Mouse (Mus musculus): Measurements from ENCODE around the gene Zfp672. TPM values are rescaled to one million over a fixed set of nuclear protein-coding genes. Genes with fewer than 3 reads are reported as not detected.
"Not testable (repeated sequence)": the region's sequence is repeated elsewhere in the genome, so short reads cannot be mapped to it uniquely, and the experiment has no call there.

Gene Zfp672
- total RNA-seq, 2 experiments from 2014 or later: 14.7 to 28.8 TPM

DNA sequence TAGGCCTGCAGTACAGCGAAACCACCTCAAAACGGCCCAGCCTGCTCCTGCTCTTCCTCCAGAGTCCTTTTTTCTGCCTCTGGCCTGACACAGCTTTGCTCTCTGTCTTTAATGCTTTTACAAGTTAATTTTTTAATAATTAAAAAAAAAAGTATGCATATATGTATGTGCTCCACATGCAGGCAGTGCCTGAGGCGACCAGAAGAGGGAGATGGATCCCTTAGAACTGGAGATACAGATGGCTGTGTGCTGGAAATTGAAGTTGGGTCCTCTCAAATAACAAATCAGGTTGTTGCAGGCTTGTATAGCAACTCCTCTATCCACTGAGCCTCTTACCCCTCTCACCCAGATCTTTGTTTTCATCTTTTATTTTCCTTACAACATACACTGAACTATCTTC, 3.4 kb downstream of the Zfp672 start:
- no peak for ATAC-seq (ENCODE audit: poor library complexity, severe bottlenecking)

DNA sequence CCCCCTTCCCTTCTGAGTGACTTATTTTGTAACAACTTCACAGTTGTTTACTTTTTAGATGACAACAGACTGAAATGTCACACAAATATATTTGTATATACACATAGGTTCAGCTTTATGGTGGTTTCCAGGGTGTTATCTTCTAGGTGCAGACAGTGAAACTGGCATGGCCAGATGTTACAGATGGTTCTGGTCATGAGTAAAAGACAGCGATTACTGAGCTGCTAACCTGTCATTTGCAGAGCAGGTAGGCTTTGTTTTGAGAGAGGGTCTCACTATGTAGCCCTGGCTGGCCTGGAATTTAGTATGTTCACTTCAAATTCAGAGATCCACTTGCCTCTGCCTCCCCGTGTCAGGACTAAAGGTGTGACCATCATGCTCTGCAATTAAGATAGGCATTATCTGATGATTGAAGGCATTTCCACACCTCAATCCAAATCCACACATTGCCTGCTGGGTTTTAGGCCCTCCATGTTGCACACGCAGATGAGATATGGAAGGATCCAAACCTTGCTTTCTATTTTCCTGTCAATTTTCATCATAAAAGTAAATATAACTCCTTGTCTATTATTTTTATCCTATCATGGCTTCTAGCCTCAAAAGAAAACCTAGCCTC, 5.4 kb downstream of the Zfp672 start:
- no peak for ATAC-seq (ENCODE audit: poor library complexity, severe bottlenecking)

DNA sequence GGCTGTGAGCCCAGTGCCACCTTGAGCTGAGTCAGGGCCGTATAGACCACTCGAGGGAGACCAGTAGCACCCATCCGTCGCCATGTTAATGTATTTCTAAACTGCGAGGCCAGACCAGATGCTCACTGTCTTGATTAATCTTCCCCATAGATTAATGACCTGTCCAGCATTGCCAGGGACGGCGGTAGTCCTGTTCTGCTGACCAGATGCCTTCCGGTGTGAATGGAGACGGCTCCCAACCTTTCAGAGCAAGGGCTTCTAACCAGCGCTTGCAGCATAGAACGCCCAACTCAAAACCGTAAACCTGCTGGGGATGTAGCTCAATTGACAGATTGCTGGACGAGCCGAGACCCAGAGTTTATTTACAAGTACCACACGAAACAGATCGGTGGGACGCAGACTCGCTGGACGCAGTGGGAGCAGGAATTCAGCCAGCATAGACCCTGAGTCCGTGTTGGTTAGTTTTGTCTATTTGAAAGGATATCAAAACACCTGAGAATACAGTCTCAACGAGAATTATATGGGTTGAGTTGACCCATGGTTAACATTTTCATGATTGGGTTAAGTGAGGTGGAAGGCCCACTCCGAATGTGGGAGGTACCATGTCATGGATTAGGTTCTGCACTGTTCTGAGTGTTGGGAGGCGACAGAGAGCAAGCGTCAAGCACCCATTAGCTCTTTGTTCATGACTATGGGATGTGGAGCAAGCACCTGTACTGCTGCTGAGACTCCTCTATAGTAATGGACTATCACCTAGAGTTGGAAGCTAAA, 6.4 kb downstream of the Zfp672 start:
- ATAC-seq (ENCODE audit: poor library complexity, severe bottlenecking): no peak

DNA sequence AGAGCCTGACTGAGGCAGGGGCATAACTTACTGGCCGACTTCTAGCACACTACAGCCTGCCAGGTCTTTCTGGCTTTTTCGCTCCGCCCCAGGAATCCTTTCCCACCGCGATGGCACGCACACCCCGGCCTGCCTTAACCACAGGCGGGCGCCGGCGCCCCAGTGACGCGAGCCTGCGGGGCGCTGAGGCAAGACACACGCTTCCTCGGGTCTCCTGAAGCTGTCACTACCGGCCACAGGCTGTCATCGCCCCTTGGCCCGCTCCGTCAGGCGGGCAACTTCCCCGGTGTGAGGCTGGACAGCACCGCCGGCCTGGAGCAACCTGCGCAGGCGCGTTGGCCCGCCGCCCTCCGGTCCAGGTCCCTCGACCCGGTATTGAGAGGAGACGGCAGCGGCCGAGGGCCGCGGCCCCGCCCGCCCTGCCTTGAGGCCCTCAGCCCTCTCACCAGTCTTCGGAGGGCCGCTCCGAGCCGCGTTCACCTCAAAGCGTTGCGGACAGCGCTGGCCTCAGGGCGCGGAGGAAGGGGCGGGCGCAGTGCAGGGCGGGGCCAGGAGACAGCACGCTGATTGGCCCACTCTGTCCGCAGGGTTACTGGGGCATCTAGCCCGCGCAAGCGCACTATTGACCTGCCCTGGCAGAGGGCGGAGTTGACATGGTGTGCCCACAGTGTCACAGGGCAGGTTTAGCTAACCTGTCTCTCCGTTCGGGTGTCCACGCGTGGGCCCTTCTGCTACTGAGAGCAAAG, 7.1 kb downstream of the Zfp672 start:
- ATAC-seq (ENCODE audit: poor library complexity, severe bottlenecking): peak; percentile 92

DNA sequence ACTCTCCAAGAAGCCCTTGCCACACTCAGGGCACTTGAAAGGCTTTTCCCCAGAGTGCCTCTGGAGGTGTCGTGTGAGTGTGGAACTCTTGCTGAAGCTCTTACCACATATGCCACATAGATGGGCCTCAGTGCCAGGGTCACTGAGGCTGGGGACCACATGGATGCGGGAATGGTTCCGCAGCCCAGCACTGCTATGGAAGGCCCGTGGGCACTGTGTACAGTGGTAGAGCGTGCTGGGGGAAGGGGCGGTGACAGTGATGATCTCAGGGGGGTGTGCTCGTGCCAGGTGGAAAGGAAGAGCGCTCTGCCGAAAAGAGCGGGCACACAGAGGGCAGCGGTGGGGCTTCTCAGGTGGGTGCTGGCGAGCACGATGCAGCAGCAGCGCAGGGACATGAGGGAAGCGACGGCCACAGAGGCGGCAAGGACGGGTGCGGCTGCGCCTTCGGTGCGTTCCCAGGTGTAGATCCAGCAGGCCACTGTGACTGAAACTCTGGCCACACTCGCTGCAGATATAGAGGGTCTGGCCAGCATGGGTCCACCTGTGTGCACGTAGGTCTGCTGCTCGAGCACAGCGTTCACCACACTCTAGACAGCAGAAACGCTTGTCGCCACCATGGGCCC, 13.3 kb downstream of the Zfp672 start:
- ATAC-seq (ENCODE audit: poor library complexity, severe bottlenecking): no peak

DNA sequence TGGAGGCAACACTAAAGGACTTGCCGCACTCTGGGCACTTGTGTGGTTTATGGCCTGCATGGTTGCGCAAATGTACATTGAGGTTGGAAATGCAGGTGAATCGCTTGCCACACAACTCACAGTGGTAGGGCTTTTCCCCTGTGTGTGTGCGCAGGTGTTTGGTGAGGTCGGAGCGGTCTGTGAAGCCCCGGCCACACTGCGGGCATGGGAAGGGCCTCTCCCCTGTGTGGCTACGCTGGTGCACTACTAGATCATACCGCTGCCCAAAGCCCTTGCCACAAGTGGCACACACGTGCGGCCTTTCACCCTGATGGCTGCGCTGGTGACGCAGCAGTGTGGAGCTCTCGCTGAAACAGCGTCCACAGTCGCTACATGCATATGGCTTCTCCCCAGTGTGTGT, 13.8 kb downstream of the Zfp672 start:
- ATAC-seq (ENCODE audit: poor library complexity, severe bottlenecking): no peak

DNA sequence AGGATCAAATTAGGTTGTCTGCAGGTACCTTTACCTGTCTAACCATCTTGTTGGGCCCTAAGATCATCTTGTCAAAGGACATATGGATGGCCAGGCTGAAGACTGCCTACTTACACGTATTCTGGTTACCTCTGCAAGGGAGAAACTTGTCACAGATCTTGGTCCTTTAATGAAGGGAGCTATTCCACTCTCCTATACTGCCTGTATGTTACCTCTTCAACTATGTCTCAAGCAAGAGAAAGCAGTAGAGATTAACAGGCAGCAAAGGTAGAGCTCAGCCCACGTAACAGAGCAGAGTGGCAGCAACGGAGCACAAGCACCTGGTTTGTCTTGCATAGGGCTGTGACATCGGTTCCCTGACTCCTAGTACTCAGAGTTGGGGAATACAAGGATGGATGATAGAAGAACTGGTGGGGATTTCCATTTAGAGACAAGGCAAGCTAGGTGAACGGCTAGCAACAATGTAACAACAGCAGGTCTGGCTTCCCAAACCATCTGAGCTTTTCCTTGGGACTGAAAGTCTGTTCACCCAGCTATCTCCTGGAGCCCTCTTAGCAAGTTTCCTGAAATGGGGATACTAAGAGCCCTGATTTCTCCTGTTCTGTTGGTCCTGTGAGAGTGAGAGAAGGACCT, 14.5 kb downstream of the Zfp672 start:
- no peak for ATAC-seq (ENCODE audit: poor library complexity, severe bottlenecking)

DNA sequence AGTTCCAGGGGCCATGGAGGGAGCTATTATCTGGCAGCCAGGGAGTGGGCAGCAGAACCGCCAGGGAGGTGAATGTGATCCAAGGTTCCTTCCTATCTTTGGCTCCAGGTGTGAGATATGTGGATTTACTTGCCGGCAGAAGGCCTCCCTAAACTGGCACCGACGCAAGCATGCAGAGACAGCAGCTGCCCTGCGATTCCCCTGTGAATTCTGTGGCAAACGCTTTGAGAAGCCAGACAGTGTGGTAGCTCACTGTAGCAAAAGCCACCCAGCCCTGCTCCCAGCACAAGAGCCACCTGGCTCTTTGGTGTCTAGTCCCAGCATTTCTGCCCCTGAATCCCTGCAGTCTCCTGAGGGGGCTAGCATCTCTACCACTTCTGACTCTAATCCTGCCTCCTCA, 16.1 kb downstream of the Zfp672 start:
- no peak for ATAC-seq (ENCODE audit: poor library complexity, severe bottlenecking)

DNA sequence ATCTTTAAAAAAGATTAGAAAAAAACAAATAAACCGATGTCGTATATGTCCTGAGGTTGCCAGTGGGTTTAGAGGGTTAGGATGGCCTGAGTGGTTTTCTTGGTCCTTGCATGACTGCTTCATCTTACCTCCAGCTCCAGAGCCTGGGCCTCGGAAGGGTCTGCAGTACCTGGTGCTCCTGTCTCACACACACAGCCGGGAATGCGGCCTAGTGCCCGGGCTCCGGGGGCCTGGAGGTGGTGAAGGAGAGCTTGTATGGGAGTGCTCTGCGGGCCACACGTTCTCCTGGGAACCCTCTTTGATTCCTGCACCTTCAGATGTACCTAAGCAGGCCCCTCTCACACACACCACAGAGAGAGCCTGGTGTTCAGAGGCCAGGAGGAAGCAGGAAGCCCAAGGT, 21.5 kb downstream of the Zfp672 start:
- ATAC-seq (ENCODE audit: poor library complexity, severe bottlenecking): no peak

DNA sequence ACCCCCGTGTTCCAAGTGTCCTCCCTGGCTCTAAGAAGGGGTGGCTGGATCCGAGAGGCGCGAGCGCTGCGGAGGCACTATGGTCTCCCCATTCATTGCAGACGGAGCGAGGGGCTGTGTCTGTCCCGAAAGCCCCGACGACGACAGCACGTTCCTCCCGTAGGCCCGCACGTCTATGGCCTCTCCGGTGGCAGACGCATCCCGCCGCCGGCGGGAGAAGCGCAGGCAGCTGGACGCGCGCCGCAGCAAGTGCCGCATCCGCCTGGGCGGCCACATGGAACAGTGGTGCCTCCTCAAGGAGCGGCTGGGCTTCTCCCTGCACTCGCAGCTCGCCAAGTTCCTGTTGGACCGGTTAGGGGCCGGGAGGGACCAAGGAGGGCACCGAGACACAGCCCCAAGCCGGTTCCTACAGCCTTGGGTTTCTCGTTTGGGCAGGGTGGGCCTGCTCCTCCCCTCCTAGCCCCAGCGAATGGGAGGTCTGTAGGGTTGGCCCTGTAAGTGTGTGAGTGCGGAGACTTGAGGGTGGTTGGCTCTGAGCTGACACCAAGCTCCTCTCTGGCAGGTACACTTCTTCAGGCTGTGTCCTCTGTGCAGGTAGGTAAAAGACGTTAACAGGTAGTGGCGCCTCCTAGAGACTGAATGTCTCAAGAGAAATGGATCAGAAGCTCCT, 22.6 kb downstream of the Zfp672 start:
- ATAC-seq (ENCODE audit: poor library complexity, severe bottlenecking): peak; percentile 39

DNA sequence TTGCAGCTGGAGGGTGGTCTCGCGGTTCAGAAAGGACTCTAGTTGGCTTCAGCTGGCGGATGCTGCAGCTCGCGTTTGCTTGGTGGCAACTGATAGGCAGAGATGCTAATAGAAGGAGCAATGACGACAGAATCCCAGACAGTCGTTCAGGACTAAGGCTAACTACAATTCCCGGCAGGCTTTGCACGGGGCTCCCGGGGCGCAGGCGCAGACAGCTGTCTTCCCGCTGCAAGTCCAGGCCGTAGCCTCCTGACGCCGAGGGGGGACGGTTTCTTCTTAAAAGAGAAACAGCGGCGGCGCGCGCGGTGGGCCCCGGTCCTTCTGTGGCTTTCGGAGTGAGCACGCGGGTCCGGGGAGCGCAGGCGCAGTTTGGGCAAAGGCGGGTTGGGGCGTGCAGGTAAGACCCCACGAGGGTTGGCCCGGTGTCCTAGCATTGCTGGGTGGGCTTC, 23.3 kb downstream of the Zfp672 start, which contains the start of gene Zfp692:
Gene Zfp692 (plus strand): TSS at position 210 of the 449 bp plus-strand sequence.
- peak; percentile 66 for ATAC-seq (ENCODE audit: poor library complexity, severe bottlenecking)

DNA sequence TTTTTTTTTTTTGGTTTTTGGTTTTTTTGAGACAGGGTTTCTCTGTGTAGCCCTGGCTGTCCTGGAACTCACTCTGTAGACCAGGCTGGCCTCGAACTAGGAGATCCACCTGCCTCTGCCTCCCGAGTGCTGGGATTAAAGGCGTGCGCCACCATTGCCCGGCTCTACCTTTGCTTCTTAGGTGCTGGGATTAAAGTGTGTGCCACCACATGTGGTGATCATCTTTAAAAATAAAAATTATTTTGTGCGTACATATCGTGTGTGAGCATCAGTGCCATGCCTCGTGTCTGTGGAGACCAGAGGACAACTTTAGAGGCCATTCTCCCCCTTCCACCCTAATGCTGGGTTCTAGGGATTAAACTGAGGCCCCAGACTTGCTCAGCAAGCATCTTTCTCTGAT, 24.8 kb downstream of the Zfp672 start:
- not testable (repeated sequence) for ATAC-seq (ENCODE audit: poor library complexity, severe bottlenecking)

DNA sequence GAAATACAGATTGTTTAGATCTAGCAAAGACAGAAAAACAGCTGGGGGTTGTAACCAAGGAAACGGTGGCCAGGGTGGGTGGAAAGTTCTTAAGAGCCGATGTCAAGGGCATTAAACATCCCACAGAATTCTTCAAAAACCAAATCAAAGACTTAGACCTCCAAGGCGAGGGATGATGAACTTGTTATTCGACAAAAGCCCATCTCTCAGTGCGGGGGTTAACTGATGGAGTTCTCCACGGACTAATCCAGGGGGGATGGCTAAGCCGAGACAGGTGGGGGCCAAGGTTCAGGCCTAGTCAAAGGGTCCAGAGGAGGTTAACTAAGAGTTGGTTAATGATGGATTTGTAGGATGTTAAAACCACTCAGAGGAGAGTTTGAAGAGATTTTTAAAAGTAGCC, 26.5 kb downstream of the Zfp672 start:
- no peak for ATAC-seq (ENCODE audit: poor library complexity, severe bottlenecking)

DNA sequence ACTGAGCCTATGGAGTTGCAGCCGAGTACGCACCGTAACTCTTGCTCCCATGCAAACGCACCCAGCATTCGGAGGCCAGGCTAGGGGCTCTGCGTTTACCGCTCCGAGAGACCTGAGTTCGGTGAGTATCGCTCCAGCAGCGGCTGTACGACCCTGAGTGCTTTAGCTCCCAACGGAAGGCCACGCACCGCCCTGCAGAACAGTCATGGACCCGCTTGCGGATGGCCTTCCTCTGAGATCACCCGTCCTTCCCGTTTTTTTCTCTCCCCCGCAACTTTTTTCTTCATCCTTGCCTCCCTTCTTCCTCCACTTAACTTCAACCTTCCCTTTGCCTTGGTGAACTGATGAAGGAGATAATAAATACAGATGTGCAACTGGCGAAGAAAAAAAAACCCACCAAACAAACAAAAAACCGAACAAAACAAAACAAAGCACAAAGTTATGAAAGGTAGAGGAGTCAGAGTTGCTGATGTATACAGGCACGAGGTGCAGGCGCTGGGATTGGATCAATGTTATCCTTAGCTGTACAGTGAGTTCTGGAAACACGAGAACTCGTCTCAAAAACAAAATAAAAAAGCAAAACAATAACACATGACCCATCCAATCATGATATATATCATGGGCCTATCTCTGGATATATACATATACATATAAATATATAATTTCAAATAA, 27.2 kb downstream of the Zfp672 start:
- ATAC-seq (ENCODE audit: poor library complexity, severe bottlenecking): peak; percentile 20

DNA sequence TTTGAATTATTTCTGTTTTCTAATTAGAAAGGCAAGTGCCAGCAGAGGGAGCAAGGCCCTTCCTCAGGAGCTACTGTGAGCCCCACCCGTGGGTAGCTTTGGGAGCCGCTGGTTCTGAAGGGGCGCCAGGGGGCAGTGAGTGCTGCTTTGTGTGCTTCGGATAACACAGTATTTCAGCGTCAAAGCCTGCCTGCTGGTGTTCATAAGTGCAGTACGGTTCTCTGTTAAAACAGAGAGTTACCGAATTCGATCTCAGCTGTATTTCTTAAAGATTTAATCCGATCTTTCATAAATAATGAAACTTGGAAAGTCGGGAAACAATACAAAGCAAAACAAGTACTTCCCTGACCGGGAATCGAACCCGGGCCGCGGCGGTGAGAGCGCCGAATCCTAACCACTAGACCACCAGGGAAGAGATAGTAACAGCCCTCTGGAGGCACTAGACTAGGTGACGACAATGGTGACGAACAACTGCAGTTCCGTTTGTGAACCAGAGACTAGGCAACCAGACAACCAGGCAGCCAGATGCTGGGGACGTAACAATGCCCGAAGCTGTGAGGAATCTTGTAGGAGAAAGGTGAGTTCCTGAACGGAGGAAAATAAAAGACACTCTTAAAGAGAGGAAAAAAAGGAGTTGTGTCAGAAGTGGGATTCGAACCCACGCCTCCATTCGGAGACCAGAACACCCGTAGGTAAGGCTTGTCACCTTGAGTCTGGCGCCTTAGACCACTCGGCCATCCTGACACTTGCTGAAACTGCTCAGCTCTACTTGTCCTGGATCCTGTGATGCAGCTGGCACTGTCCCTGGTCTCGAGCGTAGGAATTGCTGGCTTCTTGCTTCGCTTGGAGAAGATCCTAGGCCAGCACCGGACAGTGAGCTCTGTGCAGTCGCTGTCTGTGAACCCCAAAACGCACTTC, 28.0 kb downstream of the Zfp672 start:
- ATAC-seq (ENCODE audit: poor library complexity, severe bottlenecking): peak; percentile 83

DNA sequence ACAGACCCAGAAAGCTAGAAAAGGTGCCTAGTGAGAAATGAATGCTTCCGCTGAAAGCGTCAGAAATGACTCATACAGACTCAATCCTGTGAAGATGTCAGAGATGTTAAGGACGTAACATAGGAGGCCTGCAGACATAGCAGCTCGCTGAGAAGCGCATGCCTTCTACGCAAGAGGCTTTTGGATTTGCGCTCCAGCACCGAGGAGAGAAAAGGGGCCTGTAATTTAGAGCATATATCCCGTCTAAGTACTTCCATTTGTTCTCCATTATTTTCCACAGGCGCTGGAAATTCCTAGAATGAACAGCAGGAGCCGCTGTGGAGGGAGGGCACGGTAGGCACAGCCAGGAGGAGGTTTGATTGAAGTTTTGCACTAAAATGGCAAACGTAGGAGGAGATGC, 29.1 kb downstream of the Zfp672 start:
- peak; percentile 35 for ATAC-seq (ENCODE audit: poor library complexity, severe bottlenecking)

DNA sequence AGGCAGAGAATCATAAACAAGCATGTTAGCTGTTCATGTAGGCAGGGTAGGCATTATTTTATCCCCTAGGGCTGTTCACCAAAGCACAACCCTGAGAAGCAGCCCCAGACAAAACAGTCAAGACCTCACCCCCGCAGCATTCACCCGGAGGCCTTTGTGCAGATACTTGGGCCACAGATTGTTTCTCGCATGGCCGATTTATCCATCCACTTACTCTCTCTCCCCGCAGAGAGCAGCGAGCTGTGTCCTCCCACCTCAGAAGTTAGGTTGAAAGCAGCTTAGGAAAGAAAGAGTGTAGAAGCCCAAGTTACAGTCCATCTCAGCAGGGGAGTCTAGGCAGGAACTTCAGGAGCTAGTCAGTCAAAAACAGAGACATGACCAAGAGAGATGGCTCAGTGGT, 32.7 kb downstream of the Zfp672 start:
- no peak for ATAC-seq (ENCODE audit: poor library complexity, severe bottlenecking)

DNA sequence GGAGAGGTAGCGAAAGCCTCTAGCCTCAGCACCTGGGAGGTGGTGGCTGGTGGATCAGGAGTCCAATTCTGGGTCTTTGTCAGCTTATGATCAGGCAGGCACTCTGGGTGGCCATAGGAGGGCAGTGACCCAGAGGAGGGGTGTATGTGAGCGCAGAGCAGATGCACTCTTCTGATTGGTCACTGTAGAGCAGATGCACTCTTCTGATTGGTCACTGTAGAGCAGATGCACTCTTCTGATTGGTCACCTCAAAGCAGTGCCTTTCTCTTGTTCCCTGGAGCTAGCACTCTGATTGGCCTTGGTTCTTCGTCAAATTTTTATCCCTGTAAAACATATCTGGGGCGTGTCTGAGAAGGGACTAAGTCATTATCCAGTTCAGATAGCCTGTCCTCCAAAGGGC, 37.3 kb downstream of the Zfp672 start:
- ATAC-seq (ENCODE audit: poor library complexity, severe bottlenecking): no peak

DNA sequence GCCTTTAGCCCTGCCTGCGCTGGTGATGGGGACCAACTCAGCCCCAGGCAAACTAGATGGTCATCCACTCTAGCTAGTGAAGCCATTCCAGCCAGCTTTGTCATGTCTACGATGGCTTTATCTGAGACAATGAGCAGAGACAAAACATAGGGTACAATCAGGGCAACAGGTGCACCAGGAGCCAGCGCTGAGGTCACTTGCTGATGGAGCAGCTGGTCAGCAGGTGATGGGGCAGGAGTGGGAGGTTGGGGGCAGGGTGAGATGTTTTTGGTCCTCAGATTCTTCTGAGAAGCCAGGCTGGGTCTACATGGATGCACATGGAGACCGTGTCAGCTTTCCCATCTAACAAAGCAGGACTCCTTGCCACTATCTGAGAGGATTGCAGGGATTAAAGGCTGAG, 39.3 kb downstream of the Zfp672 start:
- ATAC-seq (ENCODE audit: poor library complexity, severe bottlenecking): no peak
